Mouse (Mus musculus) megakaryocyte progenitor cell, adult 5-6 weeks (primary cell): ENCODE measurements around the gene Zfp764. TPM values are rescaled to one million over a fixed set of nuclear protein-coding genes. Genes with fewer than 3 reads are reported as not detected.
A peak's percentile ranks its signal among the peaks of the same experiment; 100 is the strongest.
"Not testable (repeated sequence)": the region's sequence is repeated elsewhere in the genome, so short reads cannot be mapped to it uniquely, and the experiment has no call there.

Experiments used
- ATAC-seq: replicated peaks from 2 replicates; pipeline ENCODE4 v1.8.0; 2016; ENCODE audit warnings: mild to moderate bottlenecking, moderate TSS enrichment, inconsistent platforms; ENCODE audit not compliant: poor library complexity
- total RNA-seq, 2 experiments: library from RNA; stranded (forward) in 1 of 2; stranded (reverse) in 1 of 2; fragments of 157-497, 149-512 nt in 1 of 2; fragments of 200-1000 nt in 1 of 2; gene quantifications; 2 replicates each; pipeline versions ENCODE4 v1.2.3 to v1.2.4; 2015 to 2017

The Zfp764 gene
- total RNA-seq, 2 experiments from 2014 or later = 9.3 to 9.9 TPM

DNA sequence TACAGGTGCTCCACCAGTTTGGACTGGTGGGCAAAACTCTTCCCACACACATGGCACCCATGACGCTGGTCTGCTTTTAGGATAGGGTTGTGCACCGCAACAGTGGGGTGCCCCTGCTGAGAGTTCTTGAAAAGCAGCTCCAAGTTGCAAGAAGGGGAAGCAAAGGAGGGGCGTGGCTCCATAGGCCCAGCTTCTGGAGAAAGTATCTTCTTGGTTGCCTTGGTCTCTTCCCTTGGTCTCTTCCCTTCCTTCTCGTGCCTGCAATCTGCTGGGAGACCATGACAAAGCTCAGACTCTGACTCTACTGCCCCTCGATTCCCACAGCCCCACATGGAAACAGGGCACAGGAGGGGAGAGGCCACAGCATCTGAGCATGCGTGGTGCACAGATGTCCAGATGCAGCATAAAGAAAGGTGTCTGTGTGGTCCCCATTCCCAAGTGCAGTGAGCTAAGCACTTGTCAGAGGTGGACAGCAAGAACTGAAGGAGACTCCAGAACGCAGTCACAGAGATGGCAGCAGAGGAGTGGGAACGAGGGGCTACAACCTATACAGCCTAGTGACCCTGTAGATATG lies 14.3 kb downstream of the Zfp764 start:
- no peak for ATAC-seq

DNA sequence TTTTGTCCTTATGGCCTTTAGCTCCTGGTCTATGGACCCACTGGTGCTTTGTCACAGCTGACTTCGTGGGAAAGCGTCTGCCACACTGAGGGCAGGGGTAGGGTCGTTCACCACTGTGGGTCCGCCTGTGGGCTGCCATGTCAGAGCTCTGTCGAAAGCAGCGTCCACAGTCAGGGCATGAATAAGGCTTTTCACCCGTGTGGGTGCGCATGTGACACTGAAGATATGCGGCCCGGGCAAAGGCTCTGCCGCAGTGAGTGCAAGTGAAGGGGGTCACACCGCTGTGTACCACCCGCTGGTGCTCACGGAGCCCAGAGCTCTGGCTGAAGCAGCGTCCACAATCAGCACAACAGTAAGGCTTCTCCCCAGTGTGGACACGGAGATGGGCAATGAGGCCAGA lies 15.1 kb downstream of the Zfp764 start:
- ATAC-seq = no peak

DNA sequence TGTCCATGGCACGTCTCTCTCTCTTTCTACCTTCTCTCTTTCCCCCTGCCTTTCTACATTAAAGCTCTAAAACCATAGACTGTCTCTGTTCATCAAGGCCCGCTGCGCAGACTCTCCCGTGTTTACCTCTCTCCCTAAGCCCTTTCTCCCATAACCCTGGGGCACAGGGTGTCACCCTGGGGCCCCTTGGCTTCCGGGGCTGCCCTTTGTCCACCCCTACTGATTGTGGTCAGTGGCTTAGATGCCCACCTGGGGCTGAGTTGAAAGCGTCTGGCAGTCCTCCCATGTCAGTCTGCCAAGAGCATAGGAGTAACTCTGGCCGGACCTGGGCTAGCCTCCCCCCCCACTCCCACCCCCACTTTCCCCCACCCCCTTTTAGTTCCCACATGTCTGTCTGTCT lies 16.3 kb downstream of the Zfp764 start:
- ATAC-seq = no peak

DNA sequence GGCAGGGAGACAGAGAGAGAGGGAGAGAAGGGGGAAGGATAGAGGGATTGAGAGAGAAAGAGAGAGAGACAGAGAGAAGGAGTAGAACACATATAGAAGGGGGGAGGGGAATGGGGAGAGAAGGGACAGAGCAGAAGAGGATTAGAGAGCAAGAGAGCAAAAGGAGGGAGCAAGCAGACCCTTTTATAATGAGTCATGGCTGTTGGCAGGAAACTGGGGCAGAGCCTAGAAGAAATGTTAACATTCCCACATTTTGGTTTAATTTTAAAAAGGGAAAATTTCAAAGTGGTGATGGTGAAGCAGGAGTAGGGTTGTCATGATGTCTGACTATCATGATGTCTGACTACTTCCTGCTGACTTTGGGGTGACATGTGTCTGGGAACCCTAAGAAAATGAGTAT lies 18.4 kb downstream of the Zfp764 start:
- not testable (repeated sequence) for ATAC-seq

DNA sequence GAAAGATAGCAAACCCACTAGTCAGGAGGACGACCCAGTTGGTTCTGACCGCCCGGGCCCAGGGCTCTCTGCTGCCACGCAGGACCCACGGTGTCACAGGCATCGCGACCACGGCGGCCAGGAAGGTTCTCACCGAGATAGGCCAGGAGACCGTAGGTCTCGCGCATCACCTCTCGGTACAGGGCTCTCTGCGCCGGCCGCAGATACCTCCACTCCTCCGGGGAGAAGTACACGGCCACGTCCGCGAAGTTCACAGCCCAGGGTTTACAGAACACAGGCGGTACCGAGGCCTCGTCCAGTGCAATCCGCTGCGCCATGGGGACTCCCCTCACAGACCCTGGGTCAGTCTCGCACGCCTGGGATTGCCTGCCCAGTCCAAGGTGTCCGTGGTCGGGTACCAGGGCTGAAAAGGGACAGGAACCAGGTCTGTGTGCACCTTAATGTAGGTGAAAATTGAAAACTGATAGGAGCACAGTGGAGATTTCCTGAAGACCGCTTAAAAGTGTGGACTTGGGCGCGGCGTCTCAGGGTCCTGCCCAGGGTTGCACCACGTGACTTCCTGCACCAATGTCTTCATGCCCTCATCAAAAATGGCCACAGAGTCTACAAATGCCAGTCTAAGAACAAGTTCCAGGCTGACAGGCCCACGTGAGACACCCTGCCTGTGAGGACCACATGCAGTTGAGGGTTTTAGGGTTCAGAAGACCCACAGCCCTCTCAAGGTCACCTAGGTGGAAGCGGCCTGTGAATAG lies 19.8 kb downstream of the Zfp764 start, which contains the start of gene 9130019O22Rik:
TSS of gene 9130019O22Rik (minus strand) at position 526 of the 752 bp plus-strand sequence.
- ATAC-seq = peak; percentile 95

DNA sequence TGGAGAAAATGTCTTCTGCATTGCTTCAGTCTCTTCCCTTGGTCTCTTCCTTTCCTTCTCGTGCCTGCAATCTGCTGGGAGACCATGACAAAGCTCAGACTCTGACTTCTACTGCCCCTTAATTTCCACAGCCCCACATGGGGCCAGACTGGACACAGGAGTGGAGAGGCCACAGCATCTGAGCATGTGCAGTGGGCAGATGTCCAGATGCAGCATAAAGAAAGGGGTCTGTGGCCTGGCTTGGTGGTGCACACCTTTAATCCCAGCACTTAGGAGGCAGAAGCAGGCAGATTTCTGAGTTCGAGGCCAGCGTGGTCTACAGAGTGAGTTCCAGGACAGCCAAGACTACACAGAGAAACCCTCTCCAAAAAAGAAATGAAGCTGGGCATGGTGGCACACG lies 21.1 kb downstream of the Zfp764 start:
- ATAC-seq = not testable (repeated sequence)

DNA sequence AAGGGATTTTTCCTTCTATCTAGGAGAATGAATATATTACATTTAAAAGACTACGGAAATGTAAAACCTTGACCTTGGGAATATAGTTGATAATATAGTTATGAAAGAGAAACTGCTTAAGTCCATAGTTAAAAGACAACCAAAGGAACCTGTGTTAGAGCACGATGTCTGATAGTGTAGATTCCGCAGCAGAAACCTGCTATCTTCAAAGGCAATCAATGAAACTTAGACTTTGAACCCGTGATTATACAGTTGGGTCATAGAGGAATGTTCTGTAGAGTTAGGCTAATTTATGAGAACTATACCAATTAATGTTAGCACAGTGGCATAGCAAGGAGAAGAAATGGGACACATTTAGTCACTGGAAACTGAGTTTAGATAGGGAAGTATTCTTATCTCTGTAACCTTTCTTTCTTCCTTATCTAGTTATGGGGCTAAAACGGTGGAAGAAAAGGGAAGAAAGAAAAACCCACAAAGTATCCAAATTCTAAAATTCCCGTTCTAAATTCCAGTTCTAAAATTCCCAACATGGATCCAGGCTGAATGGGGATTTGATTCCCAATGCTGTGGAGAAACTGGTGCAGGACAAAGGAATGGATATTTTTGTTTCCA lies 28.2 kb downstream of the Zfp764 start:
- no peak for ATAC-seq

DNA sequence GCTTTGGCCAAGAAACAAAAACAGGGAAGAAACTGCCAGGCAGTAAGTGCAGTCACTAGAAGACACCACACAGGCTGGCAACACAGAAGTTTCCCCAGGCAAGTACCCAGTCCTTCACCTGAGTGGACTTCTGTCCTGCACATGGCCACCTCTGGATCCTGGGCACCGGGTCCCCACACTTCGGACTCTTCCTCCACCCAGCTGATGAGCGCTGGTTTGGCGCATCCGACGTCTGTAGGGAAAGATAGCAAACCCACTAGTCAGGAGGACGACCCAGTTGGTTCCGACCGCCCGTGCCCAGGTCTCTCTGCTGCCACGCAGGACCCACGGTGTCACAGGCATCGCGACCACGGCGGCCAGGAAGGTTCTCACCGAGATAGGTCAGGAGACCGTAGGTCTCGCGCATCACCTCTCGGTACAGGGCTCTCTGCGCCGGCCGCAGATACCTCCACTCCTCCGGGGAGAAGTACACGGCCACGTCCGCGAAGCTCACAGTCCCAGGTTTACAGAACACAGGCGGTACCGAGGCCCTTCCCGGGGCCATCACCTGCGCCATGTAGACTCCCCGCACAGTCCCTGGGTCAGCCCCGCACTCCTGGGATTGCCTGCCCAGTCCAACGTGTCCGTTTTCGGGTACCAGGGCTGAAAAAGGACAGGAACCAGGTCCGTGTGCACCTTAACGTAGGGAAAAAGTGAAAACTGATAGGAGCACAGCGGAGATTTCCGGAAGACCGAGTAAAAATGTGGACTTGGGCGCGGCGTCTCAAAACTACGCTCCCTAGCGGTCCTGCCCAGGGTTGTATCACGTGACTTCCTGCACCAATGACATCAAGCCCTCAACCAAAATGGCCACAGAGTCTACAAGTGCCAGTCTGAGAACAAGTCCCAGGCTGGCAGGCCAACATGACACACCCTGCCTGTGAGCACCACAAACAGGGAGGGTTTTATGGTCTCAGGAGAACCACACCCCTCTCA lies 31.1 kb downstream of the Zfp764 start, which contains the start of gene Zfp747:
TSS of gene Zfp747 (minus strand) at position 780 of the 975 bp plus-strand sequence.
- peak; percentile 95 for ATAC-seq

DNA sequence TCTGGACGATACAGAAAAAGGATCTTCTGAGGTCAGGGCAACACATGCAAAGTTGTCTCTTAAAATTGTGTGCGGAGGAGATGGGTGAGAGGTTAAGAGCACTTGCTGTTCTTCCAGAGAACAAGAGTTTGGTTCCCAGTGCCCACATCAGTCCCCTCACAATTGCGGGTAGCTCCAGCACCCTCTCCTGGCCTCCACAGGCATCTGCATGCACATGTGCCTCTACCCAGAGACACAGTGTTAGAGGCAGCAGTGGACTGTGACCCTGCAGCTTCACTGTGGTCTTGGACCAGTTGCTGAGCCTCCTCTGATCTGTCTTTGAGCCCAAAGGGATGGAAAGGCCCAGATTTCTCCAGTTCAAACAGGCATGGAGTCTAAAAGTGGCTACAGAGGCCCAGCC lies 34.8 kb downstream of the Zfp764 start:
- not testable (repeated sequence) for ATAC-seq

DNA sequence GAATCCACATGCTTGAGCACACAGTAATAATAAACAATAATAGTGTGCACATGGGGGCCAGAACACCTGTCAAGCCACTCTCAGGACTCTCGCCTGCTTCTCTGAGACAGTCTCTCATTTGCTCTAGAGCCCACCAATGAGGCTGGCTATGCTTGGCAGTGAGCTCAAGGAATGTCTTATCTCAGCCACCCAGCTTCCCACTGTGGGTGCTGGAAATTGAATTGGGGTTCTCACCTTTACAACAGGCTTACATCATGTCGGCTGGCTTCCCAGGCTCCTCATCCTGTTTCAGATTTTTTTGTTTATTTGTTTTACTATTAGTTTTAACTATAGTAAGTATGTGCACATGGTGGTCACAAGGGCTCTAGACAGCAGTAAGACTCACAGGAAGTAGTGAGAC lies 35.4 kb downstream of the Zfp764 start:
- ATAC-seq = 0 out of 2 replicates have a peak, but pooled peaks have one; percentile 2

DNA sequence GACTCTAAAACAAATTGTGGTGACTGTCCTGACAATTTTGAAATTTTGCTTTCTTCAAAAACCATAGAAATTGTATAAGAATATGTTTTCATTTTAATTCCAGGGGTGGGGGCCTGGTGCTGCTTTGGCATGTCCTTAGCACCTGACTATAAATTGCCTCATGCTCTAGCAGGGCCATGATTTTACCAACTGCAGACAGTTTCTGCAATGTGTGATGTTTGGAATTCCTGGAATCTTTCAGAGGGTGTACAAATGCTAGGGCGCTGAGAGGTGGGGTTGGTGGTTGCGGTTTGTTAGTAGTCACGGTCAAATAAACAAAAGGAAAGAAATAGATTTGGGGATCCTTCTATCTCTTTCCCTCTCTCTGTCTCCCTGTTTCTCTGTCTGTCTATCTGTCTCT lies 40.4 kb downstream of the Zfp764 start:
- no peak for ATAC-seq

DNA sequence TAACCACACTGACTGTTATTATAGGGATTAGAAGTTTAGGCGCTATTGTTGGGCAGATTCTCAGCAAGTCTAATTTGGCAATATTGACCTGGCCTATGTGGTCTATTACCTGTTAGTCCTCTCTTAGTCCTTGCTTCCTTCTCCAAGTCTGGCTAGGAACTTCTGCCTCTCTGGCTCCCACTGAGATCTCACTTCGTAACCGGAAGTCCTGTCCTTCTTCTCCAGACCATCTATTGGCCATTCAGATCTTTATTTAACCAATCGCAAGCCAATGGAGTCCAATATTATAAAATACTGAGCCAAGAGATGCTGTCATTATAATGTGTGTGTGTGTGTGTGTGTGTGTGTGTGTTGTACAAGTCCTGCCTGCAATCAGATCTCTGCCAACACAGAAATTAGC lies 42.5 kb downstream of the Zfp764 start:
- no peak for ATAC-seq

DNA sequence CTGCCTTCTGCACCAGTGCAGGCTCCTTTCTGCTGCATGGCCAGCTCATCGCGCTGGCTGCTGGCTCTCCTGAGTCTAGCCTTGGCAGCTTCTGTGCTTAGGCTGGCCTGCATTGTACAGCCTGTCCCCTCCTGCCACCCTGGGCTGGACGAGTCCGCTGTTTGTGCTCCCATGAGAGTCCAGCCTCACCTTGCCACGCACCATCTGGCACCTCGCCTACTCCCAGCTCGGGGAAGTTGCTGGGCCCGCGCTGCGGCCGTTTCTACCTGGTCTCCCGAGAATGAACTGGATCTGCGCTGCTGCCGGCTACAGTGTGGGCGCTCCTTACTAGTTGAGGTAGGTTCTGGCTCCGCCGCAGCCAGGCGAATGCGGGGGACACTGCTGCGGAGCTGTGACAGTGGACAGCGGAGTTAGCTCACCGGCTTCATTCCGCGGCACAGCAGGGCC lies 43.1 kb downstream of the Zfp764 start:
- 0 out of 2 replicates have a peak, but pooled peaks have one; percentile 12 for ATAC-seq

DNA sequence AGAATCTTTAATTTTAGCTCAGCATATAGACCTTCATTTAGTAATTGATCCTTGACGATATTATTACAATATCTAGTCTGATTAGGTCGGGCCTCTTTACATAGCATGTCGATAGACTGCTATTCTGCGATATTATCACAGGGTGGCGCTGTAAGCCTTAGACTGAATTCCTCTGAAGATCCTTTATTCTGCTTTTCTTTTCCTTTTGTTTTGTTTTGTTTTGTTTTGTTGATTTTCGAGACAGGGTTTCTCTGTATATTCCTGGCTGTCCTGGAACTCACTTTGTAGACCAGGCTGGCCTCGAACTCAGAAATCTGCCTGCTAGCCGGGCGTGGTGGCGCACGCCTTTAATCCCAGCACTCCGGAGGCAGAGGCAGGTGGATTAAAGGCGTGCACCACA lies 44.2 kb downstream of the Zfp764 start:
- peak; percentile 89 for ATAC-seq

DNA sequence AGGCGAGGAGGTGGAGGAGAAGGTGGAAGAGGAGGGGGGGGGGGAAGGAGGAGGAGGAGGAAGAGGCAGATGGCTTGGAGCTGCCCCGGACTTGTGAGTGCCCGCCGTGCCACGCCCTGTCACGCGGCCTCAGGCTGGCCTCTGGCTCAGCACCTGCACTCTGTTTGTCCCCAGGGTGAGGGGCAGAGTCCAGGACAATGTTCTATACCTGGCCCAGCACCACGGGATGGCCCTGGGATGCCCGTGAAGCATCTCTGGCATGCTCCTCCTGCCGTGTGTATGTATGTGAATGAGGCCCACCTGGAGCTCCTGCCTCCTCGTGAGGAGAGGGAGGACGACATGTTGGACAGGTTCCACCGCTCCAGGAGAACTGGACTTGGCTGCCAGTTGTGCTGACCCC lies 45.2 kb downstream of the Zfp764 start:
- no peak for ATAC-seq

DNA sequence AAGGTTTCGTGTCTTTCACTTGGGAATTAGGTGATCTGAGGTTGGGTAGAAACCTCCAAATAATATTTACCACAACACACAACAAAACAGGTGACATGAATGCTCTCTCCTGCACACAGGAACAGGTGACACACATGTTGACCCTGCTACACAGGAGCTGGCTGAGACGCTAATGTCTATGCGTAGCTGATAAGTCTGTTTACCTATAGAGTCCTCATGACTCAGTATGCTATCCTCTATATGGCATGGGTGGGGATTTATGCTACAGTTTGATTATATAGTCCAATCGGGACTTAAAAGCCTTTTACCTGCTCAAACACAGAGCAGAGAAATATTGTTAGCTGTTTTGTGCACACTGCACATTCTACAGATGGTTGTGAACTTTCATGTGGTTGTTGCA lies 46.4 kb downstream of the Zfp764 start:
- no peak for ATAC-seq

DNA sequence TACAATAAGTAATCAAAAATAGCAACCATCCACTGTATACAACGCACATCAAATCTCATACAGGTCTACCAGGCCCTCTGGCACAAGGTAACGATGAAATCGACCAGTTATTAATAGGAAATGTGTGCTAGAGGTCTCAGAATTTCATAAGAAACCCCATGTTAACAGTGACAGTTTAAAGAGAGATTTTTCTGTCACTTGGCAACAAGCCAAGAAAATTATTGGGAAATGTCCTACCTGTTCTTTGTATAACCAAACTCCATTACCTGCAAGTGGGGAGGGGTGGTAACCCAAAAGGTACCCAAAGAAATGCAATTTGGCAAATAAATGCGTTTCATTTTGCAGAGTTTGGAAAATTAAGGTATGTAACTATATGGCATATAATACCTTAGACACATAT lies 48.1 kb downstream of the Zfp764 start:
- ATAC-seq = no peak

DNA sequence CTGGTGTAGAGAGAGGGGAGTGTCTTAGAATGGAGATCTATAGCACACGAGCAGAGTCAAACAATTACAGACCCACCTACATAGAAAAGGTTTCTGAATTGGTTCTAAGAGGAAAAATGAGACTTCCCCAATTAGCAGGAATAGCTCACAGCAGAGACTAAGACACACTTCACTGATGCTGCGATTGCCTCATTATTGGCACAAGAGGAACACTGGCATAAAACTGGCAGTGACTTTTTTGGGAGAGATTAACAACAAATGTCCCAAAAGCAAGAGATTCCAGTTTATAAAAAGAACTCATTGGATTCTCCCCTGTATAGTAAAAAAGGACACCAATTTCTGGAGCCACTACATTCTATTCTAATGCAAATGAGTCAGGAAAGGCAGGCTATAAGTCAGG lies 48.8 kb downstream of the Zfp764 start:
- ATAC-seq = no peak

DNA sequence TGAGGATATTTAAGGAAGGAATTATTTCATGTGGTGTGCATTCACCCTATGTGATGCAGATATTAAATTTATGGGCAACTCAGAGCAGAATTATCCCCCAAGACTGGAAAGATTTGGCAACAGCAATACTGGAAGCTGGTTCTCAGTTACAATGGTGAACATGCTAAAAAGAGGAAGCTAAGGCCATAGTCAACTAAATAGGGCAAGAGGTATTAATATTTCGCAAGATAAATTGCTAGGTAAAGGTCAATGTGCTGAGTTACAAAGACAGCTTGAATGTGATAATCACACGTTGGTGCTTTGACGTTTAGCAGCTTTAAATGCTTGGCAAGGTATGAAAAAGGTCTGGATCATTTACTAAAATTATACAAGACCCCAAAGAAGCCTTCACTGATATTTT lies 50.8 kb downstream of the Zfp764 start:
- ATAC-seq = peak; percentile 61; the same call in 1 of the 2 replicates
